Mouse (Mus musculus) liver, embryonic 11.5 days (tissue): ENCODE data around the gene Zfp82. TPM values are rescaled to one million over a fixed set of nuclear protein-coding genes. Genes with fewer than 3 reads are reported as not detected.

Experiments used
- ATAC-seq: fragments of 200-750 bp; cut with Nextera tagmentation; replicated peaks from 2 replicates; pipeline ENCODE4 v1.8.0; 2017; ENCODE audit warnings: moderate number of reproducible peaks, mild to moderate bottlenecking, moderate TSS enrichment, moderate library complexity; ENCODE audit not compliant: low FRiP score
- DNase-seq: peaks from one replicate; pipeline ENCODE4 v3.0.0-alpha.2; 2017; ENCODE audit warnings: low spot score
- H3K27ac ChIP-seq: fragments of 300-500 bp; sonication (generic); 2 replicates; pipeline ENCODE4 v1.5.1; 2014; ENCODE audit warnings: mild to moderate bottlenecking, low read depth, low read length, control low read depth
- H3K27me3 ChIP-seq: fragments of 300-500 bp; sonication (generic); replicated peaks from 2 replicates; pipeline ENCODE4 v1.6.1; 2014; ENCODE audit warnings: low read length, mixed read lengths; ENCODE audit not compliant: control insufficient read depth, insufficient read depth
- H3K36me3 ChIP-seq: fragments of 300-500 bp; sonication (generic); 2 replicates; pipeline ENCODE4 v1.6.1; 2014; ENCODE audit warnings: mild to moderate bottlenecking, low read length, moderate library complexity, mixed read lengths; ENCODE audit not compliant: control insufficient read depth, insufficient read depth
- H3K4me1 ChIP-seq: fragments of 300-500 bp; sonication (generic); replicated peaks from 2 replicates; pipeline ENCODE4 v1.6.1; 2014; ENCODE audit warnings: low read length, mixed read lengths; ENCODE audit not compliant: control insufficient read depth, insufficient read depth
- H3K4me2 ChIP-seq: fragments of 300-500 bp; sonication (generic); 2 replicates; pipeline ENCODE4 v1.6.1; 2014; ENCODE audit warnings: mild to moderate bottlenecking, control low read depth, moderate library complexity
- H3K4me3 ChIP-seq: fragments of 300-500 bp; sonication (generic); 2 replicates; pipeline ENCODE4 v1.5.1; 2014; ENCODE audit warnings: low read depth, low read length, control low read depth
- H3K9ac ChIP-seq: fragments of 300-500 bp; sonication (generic); 2 replicates; pipeline ENCODE4 v1.6.1; 2014; ENCODE audit warnings: low read depth, low read length, control low read depth
- H3K9me3 ChIP-seq: fragments of 300-500 bp; sonication (generic); 2 replicates; pipeline ENCODE4 v1.6.1; 2016; ENCODE audit warnings: low read length, inconsistent platforms, mixed read lengths; ENCODE audit not compliant: control insufficient read depth
- WGBS: fragments of 180-500 bp; shearing (Covaris S2); extraction: QIAGEN DNeasy Blood & Tissue Kit; methylation state at CpG from one replicate; pipeline ENCODE4 v1.1.7; 2014; 5-methylcytosine and 5-hydroxymethylcytosine counted together
- polyA plus RNA-seq: library from polyadenylated mRNA; unstranded; fragments of >200 nt; fragmentation: Nextera tagmentation; extraction: Ambion mirVana; gene quantifications from 2 replicates; pipeline ENCODE4 v1.2.1, GENCODE M21; 2014

The Zfp82 gene
- polyA plus RNA-seq, 1 experiment from 2014 or later, result 3.9 TPM

DNA sequence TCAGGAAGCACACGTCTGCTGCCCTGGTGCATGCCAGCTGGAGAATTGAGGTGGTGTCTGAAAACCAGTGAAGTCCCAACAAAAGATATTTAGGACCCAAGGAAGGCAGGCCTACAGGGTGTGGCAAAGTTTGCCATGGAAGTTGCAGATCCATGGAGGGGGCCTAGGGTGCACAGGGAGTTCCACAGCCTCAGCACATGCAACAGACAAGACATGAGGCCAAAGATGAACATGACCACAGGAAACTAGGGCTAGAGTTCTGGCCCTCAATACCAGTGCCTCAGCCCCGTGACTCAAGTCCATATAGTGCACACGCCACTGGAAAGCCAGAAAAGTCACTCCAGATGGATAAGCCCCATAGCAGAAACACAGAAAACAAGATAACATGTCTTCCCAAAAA is 44.1 kb downstream of the Zfp82 start:
- ATAC-seq (no peak), DNase-seq (no peak)
- H3K4me2 ChIP-seq, result no peak overlapping the region
- H3K9me3 ChIP-seq, result no peaks in the 10 kb centered on the region
- H3K36me3 ChIP-seq, result peaks cover 13% of the 10 kb centered on the region
- no peaks in the 10 kb centered on the region for H3K4me1 ChIP-seq
- no peak overlapping the region for H3K9ac ChIP-seq
- no peak overlapping the region for H3K27ac ChIP-seq
- WGBS, result 89% methylated on average over 3 of the region's 3 CpGs
- H3K4me3 ChIP-seq, result no peak overlapping the region
- no peaks in the 10 kb centered on the region for H3K27me3 ChIP-seq

GRCm38 (mm10) chr7:30027331-30027730 is 45.4 kb downstream of the Zfp82 start:
- WGBS, result 80% methylated on average over 4 of the region's 4 CpGs
- Histone ChIP-seq H3K27me3 (no peaks in the 10 kb centered on the region), H3K36me3 (peaks cover 24% of the 10 kb centered on the region), H3K9me3 (no peaks in the 10 kb centered on the region), H3K9ac (no peak overlapping the region), H3K4me1 (no peaks in the 10 kb centered on the region), H3K27ac (no peak overlapping the region), H3K4me2 (no peak overlapping the region), H3K4me3 (no peak overlapping the region)
- ATAC-seq (no peak), DNase-seq (no peak)

DNA sequence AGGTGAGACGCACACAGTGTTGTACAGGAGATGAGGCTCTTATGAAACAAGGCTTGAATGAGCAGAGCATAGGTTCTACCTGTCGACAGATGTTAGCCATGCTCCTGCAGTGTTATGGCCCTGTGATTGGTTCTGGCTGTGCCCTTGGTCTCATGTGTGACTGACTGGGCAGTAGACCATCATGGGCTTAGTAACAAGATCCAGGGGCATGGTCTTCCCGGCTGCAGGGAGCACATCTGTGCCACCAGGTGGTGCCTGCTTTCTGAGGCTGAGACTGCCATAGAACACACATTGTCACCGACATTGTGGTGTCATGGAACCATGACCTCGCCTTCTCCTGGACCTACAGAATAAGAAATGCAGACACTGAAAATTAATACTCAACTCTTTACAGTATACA is 47.3 kb downstream of the Zfp82 start:
- H3K4me2 ChIP-seq, result no peak overlapping the region
- no peak overlapping the region for H3K27ac ChIP-seq
- ATAC-seq, result no peak

DNA sequence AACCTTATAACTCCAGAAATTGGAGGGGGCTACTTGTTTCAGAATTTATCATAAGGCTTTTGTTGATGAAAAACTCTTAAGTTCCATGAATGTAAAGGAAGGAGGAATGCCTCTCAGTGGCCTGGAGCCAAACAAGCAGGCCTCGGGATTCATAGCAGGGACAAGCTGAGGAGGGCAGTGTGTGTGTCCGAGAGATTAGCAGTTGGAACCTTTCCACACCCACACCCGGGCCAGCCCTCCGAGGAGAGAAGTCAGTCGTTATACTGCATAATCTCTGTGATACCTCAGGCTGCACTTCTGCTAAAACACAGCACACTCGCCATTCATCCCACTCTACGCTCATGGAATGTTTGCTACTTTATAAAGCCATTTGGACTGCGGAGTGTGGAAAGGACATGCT is 48.9 kb downstream of the Zfp82 start:
- H3K36me3 ChIP-seq, result peaks cover 33% of the 10 kb centered on the region
- ATAC-seq (no peak), DNase-seq (no peak)
- no peak overlapping the region for H3K27ac ChIP-seq
- no peaks in the 10 kb centered on the region for H3K9me3 ChIP-seq
- H3K4me1 ChIP-seq, result no peaks in the 10 kb centered on the region
- no peak overlapping the region for H3K4me3 ChIP-seq
- H3K4me2 ChIP-seq, result no peak overlapping the region
- no peak overlapping the region for H3K9ac ChIP-seq
- no peaks in the 10 kb centered on the region for H3K27me3 ChIP-seq
- WGBS, result 88% methylated on average over 8 of the region's 8 CpGs

More for the DNA sequence above, 47.3 kb downstream of the Zfp82 start:
- H3K27me3 ChIP-seq, result no peaks in the 10 kb centered on the region
- H3K9me3 ChIP-seq, result no peaks in the 10 kb centered on the region
- no peak overlapping the region for H3K4me3 ChIP-seq
- no peak for DNase-seq
- peaks cover 26% of the 10 kb centered on the region for H3K36me3 ChIP-seq
- no peaks in the 10 kb centered on the region for H3K4me1 ChIP-seq
- H3K9ac ChIP-seq, result no peak overlapping the region
- WGBS, result 79% methylated on average over 5 of the region's 5 CpGs

GRCm38 (mm10) chr7:30023324-30023723 is 49.4 kb downstream of the Zfp82 start:
- Histone ChIP-seq H3K9ac (no peak overlapping the region), H3K27ac (no peak overlapping the region), H3K9me3 (no peaks in the 10 kb centered on the region), H3K4me2 (no peak overlapping the region), H3K36me3 (peaks cover 38% of the 10 kb centered on the region), H3K4me3 (no peak overlapping the region), H3K27me3 (no peaks in the 10 kb centered on the region), H3K4me1 (no peaks in the 10 kb centered on the region)
- ATAC-seq (no peak), DNase-seq (no peak)
- 93% methylated on average over 9 of the region's 9 CpGs for WGBS

- ATAC-seq, result no peak
Measured at GRCm38 (mm10) chr7:30019543-30019942, 53.2 kb downstream of the Zfp82 start.

GRCm38 (mm10) chr7:30017226-30017625 is 55.5 kb downstream of the Zfp82 start:
- Histone ChIP-seq H3K4me3 (no peak overlapping the region), H3K36me3 (peaks cover 44% of the 10 kb centered on the region), H3K9me3 (no peaks in the 10 kb centered on the region), H3K4me1 (no peaks in the 10 kb centered on the region), H3K4me2 (no peak overlapping the region), H3K9ac (no peak overlapping the region), H3K27ac (no peak overlapping the region), H3K27me3 (no peaks in the 10 kb centered on the region)
- DNase-seq (no peak), ATAC-seq (no peak)
- WGBS, result 87% methylated on average over 6 of the region's 6 CpGs

More at GRCm38 (mm10) chr7:30019543-30019942, 53.2 kb downstream of the Zfp82 start:
- Histone ChIP-seq H3K4me1 (no peaks in the 10 kb centered on the region), H3K36me3 (peaks cover 57% of the 10 kb centered on the region), H3K4me3 (no peak overlapping the region), H3K27ac (no peak overlapping the region), H3K27me3 (no peaks in the 10 kb centered on the region), H3K4me2 (no peak overlapping the region), H3K9ac (no peak overlapping the region), H3K9me3 (no peaks in the 10 kb centered on the region)
- no peak for DNase-seq
- WGBS, result 87% methylated on average over 2 of the region's 2 CpGs

DNA sequence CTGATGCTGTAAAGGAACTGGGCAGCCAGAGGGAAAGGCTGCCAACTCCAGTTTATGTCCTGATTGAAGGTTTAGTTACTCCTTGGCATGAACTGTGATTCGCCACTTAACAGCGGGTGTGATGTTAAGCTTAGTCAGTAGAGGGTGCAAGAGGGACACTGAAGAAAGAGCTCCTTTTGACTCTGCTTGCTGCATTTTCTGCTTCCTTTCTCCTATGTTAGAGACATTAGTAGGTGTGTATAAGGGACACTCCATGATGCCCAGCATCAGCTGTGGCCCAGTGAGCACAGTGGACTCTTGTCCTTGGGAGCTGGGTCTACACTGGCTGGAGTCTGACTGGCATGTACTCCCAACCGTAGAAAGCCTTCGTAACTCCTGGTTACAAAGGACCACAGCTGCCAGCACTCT is 59.7 kb downstream of the Zfp82 start:
- H3K36me3 ChIP-seq, result peaks cover 42% of the 10 kb centered on the region
- H3K4me1 ChIP-seq, result no peaks in the 10 kb centered on the region
- no peak overlapping the region for H3K27ac ChIP-seq
- no peak overlapping the region for H3K9ac ChIP-seq
- H3K4me3 ChIP-seq, result no peak overlapping the region
- 89% methylated on average over 4 of the region's 4 CpGs for WGBS
- no peaks in the 10 kb centered on the region for H3K9me3 ChIP-seq
- no peak overlapping the region for H3K4me2 ChIP-seq
- no peak for DNase-seq
- no peak; the same call in 1 of the 2 replicates for ATAC-seq
- no peaks in the 10 kb centered on the region for H3K27me3 ChIP-seq

GRCm38 (mm10) chr7:30010551-30011195 is 62.0 kb downstream of the Zfp82 start:
- H3K9me3 ChIP-seq, result no peaks in the 10 kb centered on the region
- no peak for ATAC-seq
- H3K9ac ChIP-seq, result no peak overlapping the region
- H3K27me3 ChIP-seq, result no peaks in the 10 kb centered on the region
- H3K4me3 ChIP-seq, result no peak overlapping the region
- peaks cover 30% of the 10 kb centered on the region for H3K36me3 ChIP-seq
- no peak overlapping the region for H3K4me2 ChIP-seq
- DNase-seq, result no peak
- 86% methylated on average over 10 of the region's 10 CpGs for WGBS
- no peaks in the 10 kb centered on the region for H3K4me1 ChIP-seq
- H3K27ac ChIP-seq, result no peak overlapping the region
